Mouse (Mus musculus) forebrain, embryonic 14.5 days (tissue): ENCODE data around the gene Itpr2. TPM values are rescaled to one million over a fixed set of nuclear protein-coding genes. Genes with fewer than 3 reads are reported as not detected.

Experiments
- ATAC-seq: fragments of 200-750 bp; cut with Nextera tagmentation; 2 replicates; pipeline ENCODE4 v1.8.0; 2017; ENCODE audit warnings: mild to moderate bottlenecking, moderate library complexity
- DNase-seq: peaks from one replicate; pipeline ENCODE4 v3.0.0-alpha.2; 2015; ENCODE audit warnings: low spot score
- H3K27ac ChIP-seq: fragments of 300-500 bp; sonication (generic); 2 replicates; pipeline ENCODE4 v1.5.1; 2014; ENCODE audit warnings: low read depth, mild to moderate bottlenecking, control low read depth, low read length, moderate library complexity
- H3K27me3 ChIP-seq: fragments of 300-500 bp; sonication (generic); replicated peaks from 2 replicates; pipeline ENCODE4 v1.6.1; 2014; ENCODE audit warnings: low read length, control low read depth, mixed read lengths; ENCODE audit not compliant: control insufficient read depth, insufficient read depth
- H3K36me3 ChIP-seq: fragments of 300-500 bp; sonication (generic); 2 replicates; pipeline ENCODE4 v1.6.1; 2014; ENCODE audit warnings: low read length, control low read depth; ENCODE audit not compliant: control insufficient read depth, insufficient read depth
- H3K4me1 ChIP-seq: fragments of 300-500 bp; sonication (generic); 2 replicates; pipeline ENCODE4 v1.6.1; 2014; ENCODE audit warnings: antibody characterized with exemption, low read length, control low read depth; ENCODE audit not compliant: control insufficient read depth, insufficient read depth
- H3K4me2 ChIP-seq: fragments of 300-500 bp; sonication (generic); 2 replicates; pipeline ENCODE4 v1.6.1; 2014; ENCODE audit warnings: mild to moderate bottlenecking, control low read depth, low read length
- H3K4me3 ChIP-seq: fragments of 300-500 bp; sonication (generic); 2 replicates; pipeline ENCODE4 v1.5.1; 2014; ENCODE audit warnings: low read depth, low read length, control low read depth
- H3K9ac ChIP-seq: fragments of 300-500 bp; sonication (generic); 2 replicates; pipeline ENCODE4 v1.6.1; 2014; ENCODE audit warnings: mild to moderate bottlenecking, low read length, control low read depth, moderate library complexity
- H3K9me3 ChIP-seq: fragments of 300-500 bp; sonication (generic); replicated peaks from 2 replicates; pipeline ENCODE4 v1.6.1; 2016; ENCODE audit warnings: low read length, control low read depth, mixed read lengths; ENCODE audit not compliant: control insufficient read depth
- WGBS: fragments of 180-500 bp; shearing (Covaris S2); extraction: QIAGEN DNeasy Blood & Tissue Kit; methylation state at CpG from one replicate; pipeline ENCODE4 v1.1.7; 2014; 5-methylcytosine and 5-hydroxymethylcytosine counted together
- polyA plus RNA-seq: library from polyadenylated mRNA; unstranded; fragments of >200 nt; fragmentation: Nextera tagmentation; extraction: Ambion mirVana; gene quantifications from 2 replicates; pipeline ENCODE4 v1.2.1, GENCODE M21; 2014

Itpr2 gene
- polyA plus RNA-seq, 1 experiment from 2014 or later = 2.4 TPM

DNA sequence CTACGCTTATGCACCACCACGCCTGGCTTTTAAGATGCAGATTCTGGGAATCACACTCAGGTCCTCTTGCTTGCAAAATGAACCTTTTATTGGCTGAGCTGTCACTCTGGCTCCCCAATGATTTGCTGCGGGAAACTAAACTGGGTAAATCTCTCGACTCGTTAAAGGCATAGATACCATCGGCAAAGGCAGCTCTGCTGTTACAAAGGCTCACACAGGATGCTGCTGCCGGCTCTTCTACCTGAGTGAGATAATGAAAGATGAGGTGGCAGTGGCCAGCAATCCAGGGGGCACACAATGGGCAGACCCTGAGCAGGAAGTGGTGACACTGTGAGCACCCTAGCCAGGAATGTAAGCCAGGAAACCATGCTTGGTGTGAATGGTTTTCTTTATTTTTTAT is 373.0 kb downstream of the Itpr2 start:
- 68% methylated on average over 7 of the region's 7 CpGs for WGBS
- Histone ChIP-seq H3K36me3 (no peaks in the 10 kb centered on the region), H3K4me2 (no peak overlapping the region), H3K4me3 (no peak overlapping the region), H3K4me1 (no peaks in the 10 kb centered on the region), H3K27me3 (no peaks in the 10 kb centered on the region), H3K27ac (no peak overlapping the region), H3K9ac (no peak overlapping the region), H3K9me3 (no peaks in the 10 kb centered on the region)
- ATAC-seq (no peak), DNase-seq (no peak)

DNA sequence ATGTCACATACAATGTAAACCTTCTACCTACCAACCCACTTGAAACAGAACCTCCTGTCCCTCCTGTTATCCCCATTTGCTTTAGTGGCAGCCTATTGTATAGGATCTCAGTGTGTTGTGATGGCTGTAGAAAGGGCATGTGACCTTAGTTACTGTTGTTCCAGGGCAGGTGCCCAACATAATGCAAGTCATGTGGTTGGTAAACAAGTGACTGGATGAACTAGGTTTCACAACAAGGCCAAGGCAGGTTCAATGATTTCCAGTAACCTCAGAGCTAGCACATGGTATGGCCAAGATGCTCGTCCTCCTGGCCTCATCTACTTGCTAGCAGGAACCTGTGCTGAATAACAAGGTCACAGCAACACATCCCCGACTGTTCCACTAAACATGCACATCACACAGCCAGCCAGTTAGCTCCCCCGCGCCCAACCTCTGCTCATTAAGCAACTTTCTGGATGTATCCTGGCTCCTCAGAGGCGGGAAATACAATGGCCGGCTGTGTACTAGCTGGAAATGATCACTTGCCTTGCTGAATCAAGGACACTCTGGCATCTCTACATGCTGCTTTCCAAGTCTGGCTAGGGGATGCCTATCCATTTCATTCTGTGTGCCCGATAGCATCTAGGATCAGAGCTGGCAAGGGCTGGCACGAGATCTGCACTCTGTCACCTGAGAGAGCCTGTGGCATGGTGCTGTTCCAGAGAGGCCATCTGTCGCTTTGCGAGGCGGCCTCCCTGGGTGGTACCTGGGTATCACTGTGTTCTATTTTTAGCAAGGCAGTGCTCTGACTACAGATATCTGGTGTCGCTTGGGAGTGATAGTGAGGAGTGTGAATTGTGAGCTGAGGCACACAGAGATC is 375.0 kb downstream of the Itpr2 start:
- WGBS = 69% methylated on average over 12 of the region's 12 CpGs
- no peak for ATAC-seq
- no peaks in the 10 kb centered on the region for H3K27me3 ChIP-seq
- no peak overlapping the region for H3K27ac ChIP-seq
- H3K4me1 ChIP-seq = no peaks in the 10 kb centered on the region
- no peak overlapping the region for H3K4me2 ChIP-seq
- no peak overlapping the region for H3K4me3 ChIP-seq
- no peak for DNase-seq
- H3K36me3 ChIP-seq = no peaks in the 10 kb centered on the region
- H3K9ac ChIP-seq = no peak overlapping the region
- no peaks in the 10 kb centered on the region for H3K9me3 ChIP-seq

DNA sequence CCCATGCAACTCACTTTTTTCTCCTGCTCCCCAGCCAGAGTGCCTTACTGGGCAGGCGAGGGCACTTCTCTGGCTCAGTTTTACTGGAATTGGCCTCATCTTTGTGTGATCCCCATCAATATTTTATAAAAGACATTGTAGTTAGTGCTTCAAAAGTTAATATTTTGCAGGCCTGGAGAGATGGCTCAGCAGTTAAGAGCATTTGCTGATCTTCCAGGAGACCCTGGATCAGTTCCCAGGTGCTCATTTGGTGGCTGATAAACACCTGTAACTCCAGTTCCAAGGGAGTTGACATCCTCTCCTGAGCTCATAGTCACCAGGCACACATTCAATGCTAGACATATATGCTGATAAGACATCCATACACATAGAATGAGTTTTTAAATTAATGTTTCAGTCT is 376.4 kb downstream of the Itpr2 start:
- no peak for DNase-seq

DNA sequence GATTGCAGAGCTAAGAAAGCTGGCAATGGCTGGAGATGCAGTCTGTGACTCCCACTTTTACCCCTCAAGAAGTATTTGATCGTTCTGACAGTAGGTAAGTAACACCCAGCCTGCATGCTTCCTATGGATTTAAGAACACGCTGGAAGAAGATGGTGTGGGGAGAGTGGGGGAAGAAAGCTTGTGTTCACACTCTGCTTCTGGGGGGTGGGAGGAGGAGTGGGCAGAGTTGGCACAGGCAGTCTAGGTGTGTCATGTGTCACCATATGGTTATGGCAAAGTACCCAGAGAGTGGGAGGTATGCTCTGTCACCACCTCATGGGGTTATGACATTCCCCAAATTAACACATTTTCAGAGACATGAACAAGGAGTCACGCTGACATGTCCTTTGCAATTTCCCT is 377.5 kb downstream of the Itpr2 start:
- Histone ChIP-seq H3K4me2 (no peak overlapping the region), H3K36me3 (no peaks in the 10 kb centered on the region), H3K27me3 (no peaks in the 10 kb centered on the region), H3K4me3 (no peak overlapping the region), H3K4me1 (no peaks in the 10 kb centered on the region), H3K27ac (no peak overlapping the region), H3K9ac (no peak overlapping the region), H3K9me3 (no peaks in the 10 kb centered on the region)
- DNase-seq (no peak), ATAC-seq (no peak)
- WGBS = 76% methylated on average over 3 of the region's 3 CpGs

More for the DNA sequence above, 376.4 kb downstream of the Itpr2 start:
- Histone ChIP-seq H3K36me3 (no peaks in the 10 kb centered on the region), H3K27me3 (no peaks in the 10 kb centered on the region), H3K27ac (no peak overlapping the region), H3K9ac (no peak overlapping the region), H3K4me2 (no peak overlapping the region), H3K4me1 (no peaks in the 10 kb centered on the region), H3K9me3 (no peaks in the 10 kb centered on the region), H3K4me3 (no peak overlapping the region)
- ATAC-seq = no peak
- 84% methylated on average over 1 of the region's 1 CpGs for WGBS

DNA sequence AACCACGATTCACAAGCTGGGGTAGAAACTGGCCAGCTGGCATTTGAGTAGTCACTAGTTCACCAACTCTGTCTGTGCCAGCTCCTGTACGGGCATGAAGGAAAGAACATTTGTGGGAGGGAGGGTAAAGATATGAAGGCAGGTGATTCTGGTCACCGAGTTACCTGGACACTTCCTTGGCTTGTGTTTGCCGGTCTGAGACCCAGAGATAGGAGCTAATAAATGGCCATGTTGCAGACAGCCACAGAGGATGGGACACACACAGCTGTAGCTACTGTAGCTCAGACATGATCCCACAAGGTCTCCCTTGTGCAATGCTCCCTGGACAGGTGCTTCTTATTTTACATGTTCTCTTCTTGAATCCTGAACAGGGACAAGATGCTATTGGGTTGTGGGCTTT is 378.4 kb downstream of the Itpr2 start:
- Histone ChIP-seq H3K4me1 (no peaks in the 10 kb centered on the region), H3K4me2 (no peak overlapping the region), H3K4me3 (no peak overlapping the region), H3K9me3 (no peaks in the 10 kb centered on the region), H3K9ac (no peak overlapping the region), H3K27ac (no peak overlapping the region), H3K27me3 (no peaks in the 10 kb centered on the region), H3K36me3 (no peaks in the 10 kb centered on the region)
- WGBS = 88% methylated on average over 4 of the region's 4 CpGs
- no peak for DNase-seq
- ATAC-seq = no peak

DNA sequence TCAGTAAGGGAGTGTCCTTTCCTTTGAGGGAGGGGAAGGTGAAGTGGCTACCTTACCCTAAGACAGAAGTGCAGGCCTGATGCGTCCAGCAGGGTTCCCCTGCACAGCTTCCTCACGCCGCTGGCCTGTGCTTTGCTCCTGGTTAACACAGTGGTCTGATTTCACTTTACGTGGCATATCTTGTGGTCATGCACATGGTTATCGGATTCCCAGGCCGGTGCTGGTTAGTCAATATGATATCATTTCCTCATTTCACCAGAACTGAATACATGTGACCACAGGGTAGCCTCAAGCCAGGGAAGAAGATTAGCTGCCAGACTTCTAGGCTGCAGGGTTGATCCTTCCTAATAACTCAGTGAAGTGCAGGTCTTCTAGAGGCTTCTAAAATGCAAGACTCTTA is 381.9 kb downstream of the Itpr2 start:
- no peaks in the 10 kb centered on the region for H3K9me3 ChIP-seq
- ATAC-seq (no peak), DNase-seq (no peak)
- no peaks in the 10 kb centered on the region for H3K27me3 ChIP-seq
- H3K4me1 ChIP-seq = no peaks in the 10 kb centered on the region; the same call in 1 of the 2 replicates
- H3K9ac ChIP-seq = no peak overlapping the region
- no peaks in the 10 kb centered on the region for H3K36me3 ChIP-seq
- WGBS = 84% methylated on average over 6 of the region's 6 CpGs
- no peak overlapping the region for H3K27ac ChIP-seq
- no peak overlapping the region for H3K4me2 ChIP-seq
- H3K4me3 ChIP-seq = no peak overlapping the region

DNA sequence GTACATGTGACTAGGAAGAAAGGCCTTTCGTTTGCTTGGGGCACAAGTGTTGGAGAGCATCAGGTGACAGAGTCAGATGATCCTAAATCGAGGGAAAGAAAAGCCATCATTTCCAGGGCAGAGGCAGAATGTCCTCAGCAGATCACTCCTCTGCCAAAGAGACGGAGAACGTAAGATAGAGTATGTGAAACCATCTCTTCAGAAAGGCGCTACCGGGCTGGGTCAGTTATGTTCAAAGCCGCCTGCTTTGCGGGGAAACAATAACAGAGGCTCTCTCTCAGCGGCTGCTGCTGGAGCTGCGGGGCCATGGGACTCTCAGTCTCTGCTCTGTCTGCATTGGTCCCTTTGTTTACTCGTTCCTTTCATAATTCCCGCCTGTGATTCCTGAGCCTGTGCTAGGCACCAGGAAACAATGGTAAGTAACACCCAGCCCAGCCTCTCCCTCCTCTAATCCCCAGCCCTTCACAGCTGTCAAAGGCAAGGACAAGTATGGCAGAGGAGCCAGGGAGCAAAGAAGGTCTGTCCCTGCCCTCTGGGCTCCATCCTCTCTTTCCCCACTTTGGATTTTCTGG is 387.2 kb downstream of the Itpr2 start:
- peak overlapping the region; percentile 36 for H3K4me2 ChIP-seq
- no peaks in the 10 kb centered on the region for H3K36me3 ChIP-seq
- H3K4me3 ChIP-seq = no peak overlapping the region
- H3K27me3 ChIP-seq = no peaks in the 10 kb centered on the region
- DNase-seq = peak; percentile 48
- peak; percentile 40 for ATAC-seq
- no peaks in the 10 kb centered on the region for H3K9me3 ChIP-seq
- WGBS = 4% methylated on average over 12 of the region's 12 CpGs
- peaks cover 19% of the 10 kb centered on the region for H3K4me1 ChIP-seq
- H3K27ac ChIP-seq = no peak overlapping the region
- peak overlapping the region; percentile 42; the same call in 1 of the 2 replicates for H3K9ac ChIP-seq

DNA sequence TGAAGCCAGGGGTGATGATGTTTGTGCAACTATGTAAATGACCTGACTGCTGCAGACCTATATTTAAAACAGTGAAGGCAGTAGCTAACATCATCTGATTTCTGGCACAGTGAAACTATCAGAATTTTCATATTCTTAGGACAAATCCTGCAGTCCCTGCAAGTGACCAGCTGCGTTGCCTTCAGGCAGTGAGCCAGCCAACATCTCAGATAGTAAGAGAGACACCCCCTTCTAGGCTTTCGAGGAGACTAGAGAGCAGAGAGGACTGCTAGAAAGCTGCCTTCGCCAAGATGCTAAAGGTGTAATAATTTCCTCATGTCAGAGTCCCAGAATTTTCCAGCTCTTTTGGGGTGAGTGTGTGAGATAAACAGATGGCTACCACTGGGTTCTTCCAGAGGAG is 388.0 kb downstream of the Itpr2 start:
- no peak for ATAC-seq
- peaks cover 19% of the 10 kb centered on the region for H3K4me1 ChIP-seq

DNA sequence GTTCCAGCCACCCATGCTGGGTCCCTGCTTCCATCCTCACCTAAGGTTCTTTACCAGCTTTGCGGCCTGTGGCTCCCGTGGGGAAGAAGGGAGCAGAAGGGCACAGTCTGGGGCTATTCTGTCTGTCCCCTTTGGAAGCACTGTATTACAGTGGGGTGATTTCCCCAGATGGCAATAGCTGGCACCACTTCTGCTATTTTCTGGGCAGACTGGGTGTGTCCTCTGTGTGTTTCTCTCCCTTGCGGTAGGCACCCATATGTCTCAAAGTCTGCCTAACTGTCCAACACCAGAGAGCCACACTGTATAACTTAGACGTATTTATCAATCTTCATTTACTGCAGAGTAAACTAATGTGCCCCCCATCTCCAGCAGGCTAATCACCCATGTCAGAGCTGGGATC is 388.9 kb downstream of the Itpr2 start:
- DNase-seq = peak; percentile 39
- 76% methylated on average over 4 of the region's 4 CpGs for WGBS
- no peak overlapping the region for H3K27ac ChIP-seq

More for the DNA sequence above, 388.0 kb downstream of the Itpr2 start:
- Histone ChIP-seq H3K9ac (no peak overlapping the region), H3K4me2 (no peak overlapping the region), H3K27ac (no peak overlapping the region), H3K9me3 (no peaks in the 10 kb centered on the region), H3K4me3 (no peak overlapping the region), H3K36me3 (no peaks in the 10 kb centered on the region), H3K27me3 (no peaks in the 10 kb centered on the region)
- DNase-seq = no peak
- 74% methylated on average over 3 of the region's 3 CpGs for WGBS

More for the DNA sequence above, 388.9 kb downstream of the Itpr2 start:
- ATAC-seq = peak; percentile 27; the same call in 1 of the 2 replicates
- H3K4me3 ChIP-seq = no peak overlapping the region
- peaks cover 19% of the 10 kb centered on the region for H3K4me1 ChIP-seq
- H3K27me3 ChIP-seq = no peaks in the 10 kb centered on the region
- H3K36me3 ChIP-seq = no peaks in the 10 kb centered on the region
- no peak overlapping the region for H3K9ac ChIP-seq
- no peaks in the 10 kb centered on the region for H3K9me3 ChIP-seq
- H3K4me2 ChIP-seq = no peak overlapping the region
